9 mouse cellular contexts compared by ENCODE assay signal in the genomic region with DNA sequence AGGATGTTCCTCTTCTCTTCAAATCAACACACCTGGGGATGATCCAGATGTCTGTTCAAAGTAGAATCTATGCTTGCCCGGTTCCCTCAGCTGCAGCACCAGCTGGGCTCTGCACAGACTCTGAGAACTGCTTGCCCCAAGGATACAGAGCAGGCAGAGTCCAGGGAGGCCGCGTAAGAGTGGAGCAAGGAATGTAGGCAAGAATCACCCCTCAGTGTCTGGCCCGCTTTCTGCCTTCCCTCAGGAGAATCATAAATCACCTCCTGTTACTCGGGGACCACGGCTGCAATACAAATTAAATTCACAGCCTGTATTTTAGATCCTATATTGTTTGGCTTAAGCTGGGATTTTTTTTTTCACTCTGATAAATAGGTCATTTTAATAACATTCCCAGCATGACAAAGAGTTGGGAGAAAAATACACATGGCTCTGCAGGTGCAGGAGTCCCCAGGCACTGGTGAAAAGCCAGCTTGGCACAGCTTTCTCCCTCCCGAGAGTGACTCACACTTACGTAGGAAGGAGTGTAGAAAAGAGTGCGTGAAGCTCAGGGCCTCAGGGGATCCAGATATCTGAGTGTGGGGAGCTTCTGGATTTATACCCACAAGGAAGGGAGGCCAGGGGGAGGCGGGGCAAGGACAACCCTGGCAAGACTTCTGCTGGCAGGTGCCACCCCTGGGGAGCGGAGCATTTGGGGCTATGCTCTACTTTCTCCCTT.
DNase-seq lines count a peak whose midpoint lies in the region; ATAC-seq lines count a peak whose summit lies in the region.
"Had no signal": no experiment of that assay in that cellular context is flagged by ENCODE, and none has a peak within 500 bp of the region (broad histone marks: within the 10 kb centered on the region; RNA-seq: fewer than 3 reads in every experiment).

No protein-coding gene starts in this region.

- H3K27ac ChIP-seq in kidney, embryonic 16.5 days (ENCODE audit: low read length), result no peak overlapping the region

- H3K36me3 ChIP-seq in kidney, embryonic 16.5 days (ENCODE audit: insufficient read depth, low read length), result no peaks in the 10 kb centered on the region

- no peaks in the 10 kb centered on the region for H3K27me3 ChIP-seq in kidney, embryonic 16.5 days (ENCODE audit: insufficient read depth, low read length)

- H3K9me3 ChIP-seq in kidney, embryonic 16.5 days (ENCODE audit: low read length), result no peaks in the 10 kb centered on the region

- H3K4me3 ChIP-seq in kidney, embryonic 16.5 days (ENCODE audit: low read length), result no peak overlapping the region
- H3K4me3 ChIP-seq: myocyte had no signal

- WGBS in kidney, embryonic 16.5 days, result 34% methylated on average over 11 of the region's 11 CpGs

- ATAC-seq in kidney, embryonic 16.5 days (ENCODE audit: low FRiP score, low TSS enrichment), result 0 out of 2 replicates have a peak, but pooled peaks have one; percentile 30

- H3K4me2 ChIP-seq in kidney, embryonic 16.5 days (replicated peaks; ENCODE audit: low read depth, low read length), result no peak overlapping the region

- no peak for DNase-seq in kidney, postnatal 36 days
- DNase-seq in cerebellum, adult 11 months, result peak; percentile 66
- DNase-seq in frontal cortex, postnatal 36 days (ENCODE audit: low spot score in 2 of 2), result peak; percentile 70 to 72
- DNase-seq in layer of hippocampus, postnatal 36 days, result peak; percentile 41 to 46
- DNase-seq in right cerebral cortex, adult 2 months (ENCODE audit: low spot score in 2 of 2), result peak; percentile 70 to 80
- DNase-seq in spleen, postnatal 10 days (ENCODE audit: low spot score in 2 of 2), result no peak
- no peak for DNase-seq in embryo, embryonic 10.5 days (ENCODE audit: low spot score)

- no peak overlapping the region for H3K9ac ChIP-seq in kidney, embryonic 16.5 days (replicated peaks; ENCODE audit: low read length)

- H3K4me1 ChIP-seq in kidney, embryonic 16.5 days (ENCODE audit: insufficient read depth, low read length), result peaks cover 15% of the 10 kb centered on the region; the same call in 1 of the 2 replicates

Comparison
In these comparisons a context has a peak if more than half of its experiments do, and no peak if none do; other contexts are left out.
1. DNase-seq: peak in cerebellum, adult 11 months (single experiment), frontal cortex, postnatal 36 days (2 of 2), layer of hippocampus, postnatal 36 days (2 of 2) and right cerebral cortex, adult 2 months (2 of 2); none in kidney, postnatal 36 days (0 of 2), spleen, postnatal 10 days (0 of 2) and embryo, embryonic 10.5 days (single experiment).